Mouse (Mus musculus) small intestine, adult 2 months (tissue): ENCODE measurements around the gene Eif2ak1. TPM values are rescaled to one million over a fixed set of nuclear protein-coding genes. Genes with fewer than 3 reads are reported as not detected.

Experiments used
- H3K27ac ChIP-seq: fragments of 200-500 bp; 2 replicates; pipeline ENCODE4 v1.5.1; 2012; ENCODE audit warnings: low read depth, low read length, control low read depth, inconsistent platforms; ENCODE audit not compliant: insufficient read depth
- H3K27me3 ChIP-seq: fragments of 200-500 bp; 2 replicates; pipeline ENCODE4 v1.6.1; 2012; ENCODE audit warnings: mild to moderate bottlenecking, moderate library complexity, low read length, inconsistent platforms; ENCODE audit not compliant: control insufficient read depth, insufficient read depth
- H3K36me3 ChIP-seq: fragments of 200-500 bp; 2 replicates; pipeline ENCODE4 v1.6.1; 2012; ENCODE audit warnings: mild to moderate bottlenecking, low read length, control low read depth, inconsistent platforms; ENCODE audit not compliant: control insufficient read depth, insufficient read depth
- H3K4me1 ChIP-seq: fragments of 200-500 bp; 2 replicates; pipeline ENCODE4 v1.6.1; 2012; ENCODE audit warnings: low read length, inconsistent platforms, mixed read lengths; ENCODE audit not compliant: control insufficient read depth, insufficient read depth, insufficient read length
- H3K4me3 ChIP-seq: fragments of 200-500 bp; 2 replicates; pipeline ENCODE4 v1.5.1; 2012; ENCODE audit warnings: low read depth, mild to moderate bottlenecking, control low read depth, inconsistent platforms, low read length, moderate library complexity
- CTCF ChIP-seq: fragments of 200-500 bp; IDR thresholded peaks from 2 replicates; pipeline ENCODE4 v1.5.1; 2012; ENCODE audit warnings: low read depth, mild to moderate bottlenecking, control low read depth, inconsistent platforms, low read length, moderate library complexity, mixed read lengths; ENCODE audit not compliant: insufficient replicate concordance, insufficient read length; ENCODE audit errors: extremely low read depth
- POLR2A ChIP-seq: fragments of 200-500 bp; IDR thresholded peaks from 2 replicates; pipeline ENCODE4 v1.6.1; 2012; ENCODE audit warnings: low read depth, mild to moderate bottlenecking, control low read depth, inconsistent platforms, low read length, moderate library complexity
- WGBS: fragments of 180-500 bp; shearing (Covaris S2); methylation state at CpG from one replicate; pipeline ENCODE4 v1.1.7; 2018; 5-methylcytosine and 5-hydroxymethylcytosine counted together
- polyA plus RNA-seq: library from polyadenylated mRNA; depleted of rRNA; stranded (reverse); fragments of >200 nt; gene quantifications from 2 replicates; pipeline ENCODE4 v1.2.3, GENCODE M21; 2012

Gene Eif2ak1
- polyA plus RNA-seq, 1 experiment: 25.9 TPM

- H3K27me3 ChIP-seq: no peaks in the 10 kb centered on the region
- TF ChIP-seq POLR2A: no peak
- no peak for TF ChIP-seq CTCF
- H3K36me3 ChIP-seq: no peaks in the 10 kb centered on the region
- no peaks in the 10 kb centered on the region for H3K4me1 ChIP-seq
- H3K27ac ChIP-seq: no peak overlapping the region
- WGBS: 88% methylated on average over 5 of the region's 5 CpGs
- no peak overlapping the region for H3K4me3 ChIP-seq
Measured at GRCm38 (mm10) chr5:143811653-143812052, 5.9 kb upstream of the Eif2ak1 start.

- H3K4me1 ChIP-seq: peaks cover 2% of the 10 kb centered on the region
- H3K27me3 ChIP-seq: no peaks in the 10 kb centered on the region
- H3K36me3 ChIP-seq: no peaks in the 10 kb centered on the region
- WGBS: 65% methylated on average over 2 of the region's 2 CpGs
- no peak overlapping the region for H3K27ac ChIP-seq
- no peak overlapping the region for H3K4me3 ChIP-seq
- TF ChIP-seq POLR2A (no peak), CTCF (no peak)
Measured at GRCm38 (mm10) chr5:143814626-143815025, 3.0 kb upstream of the Eif2ak1 start.

GRCm38 (mm10) chr5:143817931-143818311 is 333 bp downstream of the Eif2ak1 start:
- WGBS: 0% methylated on average over 31 of the region's 32 CpGs
- H3K27ac ChIP-seq: peak overlapping the region; percentile 84
- TF ChIP-seq POLR2A (no peak), CTCF (no peak)

GRCm38 (mm10) chr5:143818461-143818860 is 873 bp downstream of the Eif2ak1 start:
- no peaks in the 10 kb centered on the region for H3K27me3 ChIP-seq
- 3% methylated on average over 10 of the region's 10 CpGs for WGBS
- no peak for TF ChIP-seq CTCF

More at GRCm38 (mm10) chr5:143817931-143818311, 333 bp downstream of the Eif2ak1 start:
- H3K27me3 ChIP-seq: no peaks in the 10 kb centered on the region
- H3K4me3 ChIP-seq: peak overlapping the region; percentile 99
- H3K36me3 ChIP-seq: no peaks in the 10 kb centered on the region
- peaks cover 5% of the 10 kb centered on the region for H3K4me1 ChIP-seq

GRCm38 (mm10) chr5:143818949-143819348 is 1.4 kb downstream of the Eif2ak1 start:
- H3K27ac ChIP-seq: no peak overlapping the region
- WGBS: 33% methylated on average over 13 of the region's 13 CpGs
- no peaks in the 10 kb centered on the region for H3K27me3 ChIP-seq
- no peak for TF ChIP-seq POLR2A
- no peak for TF ChIP-seq CTCF
- H3K4me3 ChIP-seq: peak overlapping the region; percentile 19; the same call in 1 of the 2 replicates
- peaks cover 5% of the 10 kb centered on the region for H3K4me1 ChIP-seq
- H3K36me3 ChIP-seq: no peaks in the 10 kb centered on the region

More at GRCm38 (mm10) chr5:143818461-143818860, 873 bp downstream of the Eif2ak1 start:
- Histone ChIP-seq H3K4me1 (peaks cover 5% of the 10 kb centered on the region), H3K27ac (peak overlapping the region; percentile 84), H3K4me3 (peak overlapping the region; percentile 35; the same call in 1 of the 2 replicates), H3K36me3 (no peaks in the 10 kb centered on the region)

GRCm38 (mm10) chr5:143819906-143820660 is 2.5 kb downstream of the Eif2ak1 start:
- H3K4me1 ChIP-seq: peaks cover 5% of the 10 kb centered on the region
- no peaks in the 10 kb centered on the region for H3K27me3 ChIP-seq
- H3K4me3 ChIP-seq: no peak overlapping the region
- H3K27ac ChIP-seq: no peak overlapping the region
- H3K36me3 ChIP-seq: no peaks in the 10 kb centered on the region
- 62% methylated on average over 24 of the region's 24 CpGs for WGBS
- TF ChIP-seq POLR2A (no peak), CTCF (no peak)

GRCm38 (mm10) chr5:143820820-143821219 is 3.2 kb downstream of the Eif2ak1 start:
- H3K27me3 ChIP-seq: no peaks in the 10 kb centered on the region
- peaks cover 5% of the 10 kb centered on the region for H3K4me1 ChIP-seq
- H3K4me3 ChIP-seq: no peak overlapping the region
- 89% methylated on average over 5 of the region's 5 CpGs for WGBS
- H3K36me3 ChIP-seq: no peaks in the 10 kb centered on the region
- TF ChIP-seq CTCF (no peak), POLR2A (no peak)
- H3K27ac ChIP-seq: no peak overlapping the region
